8 mouse cellular contexts compared by ENCODE assay signal in genomic region chr2:28839501-28840221, GRCm38 (mm10). TPM values are rescaled to one million over a fixed set of nuclear protein-coding genes. Genes with fewer than 3 reads are reported as not detected.
DNase-seq lines count a peak whose midpoint lies in the region; ATAC-seq and TF ChIP-seq lines count a peak whose summit lies in the region.

No protein-coding gene starts in this region.

- H3K27ac ChIP-seq in embryonic fibroblast, embryonic 13.5 days (ENCODE audit: insufficient read depth, low read length) = peak overlapping the region; percentile 94
- peak overlapping the region; percentile 95 for H3K27ac ChIP-seq in liver, postnatal 0 days (ENCODE audit: low read depth)

- no peak for TF ChIP-seq CTCF in embryonic fibroblast, embryonic 13.5 days (IDR thresholded peaks at IDR 0.05; ENCODE audit: borderline replicate concordance, insufficient read depth, low read length)
- no peak for TF ChIP-seq CTCF in liver, postnatal 0 days (IDR thresholded peaks at IDR 0.05; ENCODE audit: low read depth)

- under 1% methylated on average over 33 of the region's 53 CpGs for whole genome bisulfite sequencing in liver, postnatal 0 days (ENCODE audit: insufficient replicate concordance)

- H3K4me2 ChIP-seq in liver, postnatal 0 days (ENCODE audit: low read depth, low read length) = peak overlapping the region; percentile 99

- H3K4me3 ChIP-seq in embryonic fibroblast, embryonic 13.5 days (ENCODE audit: insufficient read depth, low read length) = peak overlapping the region; percentile 74
- peak overlapping the region; percentile 95 for H3K4me3 ChIP-seq in liver, postnatal 0 days (ENCODE audit: low read depth, low read length)

- H3K27me3 ChIP-seq in liver, postnatal 0 days (ENCODE audit: insufficient read depth, low read length) = no peaks in the 10 kb centered on the region

- no peak for TF ChIP-seq POLR2A in embryonic fibroblast, embryonic 13.5 days (IDR thresholded peaks at IDR 0.05; ENCODE audit: low read depth, low read length)

- no peak for TF ChIP-seq EP300 in liver, postnatal 0 days (IDR thresholded peaks at IDR 0.05; ENCODE audit: low read depth)

- peaks cover 5% of the 10 kb centered on the region; the same call in 1 of the 2 replicates for H3K4me1 ChIP-seq in embryonic fibroblast, embryonic 13.5 days (ENCODE audit: control insufficient read depth, insufficient read depth, low read length)
- H3K4me1 ChIP-seq in liver, postnatal 0 days (ENCODE audit: insufficient read depth) = peaks cover 29% of the 10 kb centered on the region

- H3K9ac ChIP-seq in liver, postnatal 0 days (replicated peaks) = peak overlapping the region; percentile 92

- H3K36me3 ChIP-seq in liver, postnatal 0 days (replicated peaks; ENCODE audit: insufficient read depth, low read length) = peaks cover 6% of the 10 kb centered on the region

- no peaks in the 10 kb centered on the region for H3K9me3 ChIP-seq in liver, postnatal 0 days (ENCODE audit: low read length)

- DNase-seq in kidney, adult 11 months = peak; percentile 7
- DNase-seq in kidney, postnatal 4 days = no peak
- peak; percentile 44 for DNase-seq in ES-CJ7 (ENCODE audit: low read depth, low spot score)
- DNase-seq in liver, postnatal 0 days = peak; percentile 47
- DNase-seq in retina, embryonic 14.5 days (ENCODE audit: low spot score) = peak; percentile 26
- DNase-seq in T-cell, adult 2 months (ENCODE audit: low spot score) = no peak

- ATAC-seq in inflammation-experienced regulatory T-cells, adult 6 months = peak; percentile 32
- peak; percentile 49 for ATAC-seq in liver, postnatal 0 days

RNA-seq across cellular contexts. Expression of gene Gtf3c4, which starts 0.5 kb away (rescaled TPM):
- 21.7 and 27.0 TPM in 2 replicates for polyA plus RNA-seq in embryonic fibroblast, embryonic 13.5 days (2011; ENCODE audit: insufficient read length, low read depth, missing spikeins)
- polyA plus RNA-seq in inflammation-experienced regulatory T-cells, adult 6 months (2017; shearing (Covaris generic)) = 1 to 10 TPM; 1.5 to 3.1 (median 1.9) TPM
- 3.1 and 3.3 TPM in 2 replicates for polyA plus RNA-seq in liver, postnatal 0 days (2015; fragmentation: Nextera tagmentation; extraction: Ambion mirVana)

RNA-seq across cellular contexts. Expression of gene Ddx31, which starts 0.5 kb away (rescaled TPM):
- 9.3 and 11.6 TPM in 2 replicates for polyA plus RNA-seq in embryonic fibroblast, embryonic 13.5 days (2011; ENCODE audit: insufficient read length, low read depth, missing spikeins)
- polyA plus RNA-seq in inflammation-experienced regulatory T-cells, adult 6 months (2017; shearing (Covaris generic)) = 10 to 100 TPM; 11.2 to 17.9 (median 11.8) TPM
- 4.2 and 4.4 TPM in 2 replicates for polyA plus RNA-seq in liver, postnatal 0 days (2015; fragmentation: Nextera tagmentation; extraction: Ambion mirVana)

Comparison
In these comparisons a context has a peak if more than half of its experiments do, and no peak if none do; other contexts are left out.
1. DNase-seq: peak in kidney, adult 11 months (single experiment), ES-CJ7 (single experiment), liver, postnatal 0 days (single experiment) and retina, embryonic 14.5 days (single experiment); none in kidney, postnatal 4 days (0 of 2) and T-cell, adult 2 months (single experiment).